Mouse (Mus musculus) intestine, embryonic 16.5 days (tissue): ENCODE data around the gene Ranbp17. TPM values are rescaled to one million over a fixed set of nuclear protein-coding genes. Genes with fewer than 3 reads are reported as not detected.

Experiments used
- ATAC-seq: fragments of 200-750 bp; cut with Nextera tagmentation; 2 replicates; pipeline ENCODE4 v1.8.0; 2017; ENCODE audit warnings: moderate TSS enrichment, moderate library complexity
- H3K27ac ChIP-seq: fragments of 300-500 bp; sonication (generic); 2 replicates; pipeline ENCODE4 v1.5.1; 2014; ENCODE audit warnings: mild to moderate bottlenecking, low read length
- H3K27me3 ChIP-seq: fragments of 300-500 bp; sonication (generic); replicated peaks from 2 replicates; pipeline ENCODE4 v1.6.1; 2014; ENCODE audit warnings: low read length, control low read depth, mixed read lengths; ENCODE audit not compliant: control insufficient read depth, insufficient read depth
- H3K36me3 ChIP-seq: fragments of 300-500 bp; sonication (generic); 2 replicates; pipeline ENCODE4 v1.6.1; 2014; ENCODE audit warnings: low read length, control low read depth; ENCODE audit not compliant: control insufficient read depth, insufficient read depth
- H3K4me1 ChIP-seq: fragments of 300-500 bp; sonication (generic); 2 replicates; pipeline ENCODE4 v1.6.1; 2014; ENCODE audit warnings: low read length, control low read depth, mixed read lengths; ENCODE audit not compliant: control insufficient read depth, insufficient read depth
- H3K4me2 ChIP-seq: fragments of 300-500 bp; sonication (generic); 2 replicates; pipeline ENCODE4 v1.6.1; 2014; ENCODE audit warnings: low read depth, low read length, control low read depth
- H3K4me3 ChIP-seq: fragments of 300-500 bp; sonication (generic); 2 replicates; pipeline ENCODE4 v1.5.1; 2014; ENCODE audit warnings: mild to moderate bottlenecking, low read length
- H3K9ac ChIP-seq: fragments of 300-500 bp; sonication (generic); 2 replicates; pipeline ENCODE4 v1.6.1; 2014; ENCODE audit warnings: low read depth, low read length
- H3K9me3 ChIP-seq: fragments of 300-500 bp; sonication (generic); 2 replicates; pipeline ENCODE4 v1.6.1; 2016; ENCODE audit warnings: low read length, control low read depth; ENCODE audit not compliant: control insufficient read depth
- WGBS: fragments of 180-500 bp; shearing (Covaris S2); extraction: QIAGEN DNeasy Blood & Tissue Kit; methylation state at CpG from one replicate; pipeline ENCODE4 v1.1.7; 2014; 5-methylcytosine and 5-hydroxymethylcytosine counted together
- polyA plus RNA-seq: library from polyadenylated mRNA; unstranded; fragments of >200 nt; fragmentation: Nextera tagmentation; extraction: Ambion mirVana; gene quantifications from 2 replicates; pipeline ENCODE4 v1.2.1, GENCODE M21; 2015

The Ranbp17 gene
- polyA plus RNA-seq, 1 experiment from 2014 or later: 3.2 TPM

- Histone ChIP-seq H3K4me2 (no peak overlapping the region), H3K4me3 (no peak overlapping the region), H3K9me3 (no peaks in the 10 kb centered on the region), H3K9ac (no peak overlapping the region), H3K27me3 (no peaks in the 10 kb centered on the region), H3K4me1 (no peaks in the 10 kb centered on the region), H3K27ac (no peak overlapping the region), H3K36me3 (no peaks in the 10 kb centered on the region)
- WGBS: 58% methylated on average over 3 of the region's 3 CpGs
- ATAC-seq: no peak
Measured at GRCm38 (mm10) chr11:33533577-33533976, 20.0 kb upstream of the Ranbp17 start.

GRCm38 (mm10) chr11:33529576-33529975 is 16.0 kb upstream of the Ranbp17 start:
- 57% methylated on average over 2 of the region's 2 CpGs for WGBS
- H3K4me2 ChIP-seq: no peak overlapping the region
- no peak for ATAC-seq

GRCm38 (mm10) chr11:33512854-33513375 is 631 bp downstream of the Ranbp17 start:
- Histone ChIP-seq H3K27ac (peak overlapping the region; percentile 45), H3K36me3 (no peaks in the 10 kb centered on the region), H3K4me1 (no peaks in the 10 kb centered on the region), H3K4me3 (peak overlapping the region; percentile 89), H3K9ac (peak overlapping the region; percentile 80), H3K27me3 (no peaks in the 10 kb centered on the region), H3K4me2 (peak overlapping the region; percentile 91), H3K9me3 (no peaks in the 10 kb centered on the region)
- peak; percentile 92 for ATAC-seq
- under 1% methylated on average over 43 of the region's 43 CpGs for WGBS

More at GRCm38 (mm10) chr11:33529576-33529975, 16.0 kb upstream of the Ranbp17 start:
- no peak overlapping the region for H3K27ac ChIP-seq
- H3K27me3 ChIP-seq: no peaks in the 10 kb centered on the region
- H3K4me1 ChIP-seq: no peaks in the 10 kb centered on the region
- no peaks in the 10 kb centered on the region for H3K9me3 ChIP-seq
- no peaks in the 10 kb centered on the region for H3K36me3 ChIP-seq
- H3K9ac ChIP-seq: no peak overlapping the region
- H3K4me3 ChIP-seq: no peak overlapping the region

DNA sequence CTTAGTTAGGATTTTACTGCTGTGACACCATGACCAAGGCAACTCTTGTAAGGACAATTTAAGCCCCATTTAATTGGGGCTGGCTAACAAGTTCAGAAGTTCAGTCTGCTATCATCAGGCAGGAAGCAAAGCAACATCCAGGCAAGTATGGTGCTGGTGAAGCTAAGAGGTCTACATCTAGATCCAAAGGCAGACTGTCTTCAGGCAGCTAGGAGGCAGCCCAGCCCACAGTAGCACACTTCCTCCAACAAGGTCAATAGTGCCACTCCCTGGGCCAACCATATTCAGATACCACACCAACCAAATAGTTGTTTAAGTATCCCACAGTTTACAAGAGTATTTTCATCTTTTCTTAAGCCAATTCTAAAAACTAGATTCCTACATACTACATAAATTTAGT is 4.1 kb downstream of the Ranbp17 start:
- no peak for ATAC-seq
- Histone ChIP-seq H3K4me3 (no peak overlapping the region), H3K4me2 (no peak overlapping the region), H3K9ac (no peak overlapping the region), H3K4me1 (no peaks in the 10 kb centered on the region), H3K36me3 (no peaks in the 10 kb centered on the region), H3K27me3 (no peaks in the 10 kb centered on the region), H3K9me3 (no peaks in the 10 kb centered on the region), H3K27ac (no peak overlapping the region)

DNA sequence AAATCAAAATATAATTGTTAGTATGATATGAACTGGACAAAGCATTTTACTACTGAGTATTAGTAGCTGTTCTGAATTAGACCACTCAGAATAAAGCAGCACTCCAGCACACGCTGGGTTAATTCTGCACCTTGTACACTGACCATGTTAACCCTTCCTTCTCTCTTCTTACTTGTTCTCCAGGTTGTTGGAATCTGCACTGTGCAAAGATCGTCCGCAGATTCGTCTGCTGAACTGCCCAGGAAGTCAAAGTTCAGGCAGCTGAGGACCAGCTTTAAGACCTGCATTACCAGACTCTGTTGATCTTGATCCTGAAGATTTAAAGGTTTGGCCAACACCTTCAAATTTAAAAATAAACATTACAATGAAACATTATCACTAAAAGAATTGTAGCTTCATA is 27.8 kb downstream of the Ranbp17 start:
- no peaks in the 10 kb centered on the region for H3K9me3 ChIP-seq
- 61% methylated on average over 4 of the region's 4 CpGs for WGBS
- no peak for ATAC-seq
- H3K27me3 ChIP-seq: no peaks in the 10 kb centered on the region
- no peak overlapping the region for H3K4me2 ChIP-seq
- no peak overlapping the region for H3K4me3 ChIP-seq
- no peaks in the 10 kb centered on the region for H3K4me1 ChIP-seq
- no peak overlapping the region for H3K27ac ChIP-seq
- no peaks in the 10 kb centered on the region for H3K36me3 ChIP-seq
- no peak overlapping the region for H3K9ac ChIP-seq

DNA sequence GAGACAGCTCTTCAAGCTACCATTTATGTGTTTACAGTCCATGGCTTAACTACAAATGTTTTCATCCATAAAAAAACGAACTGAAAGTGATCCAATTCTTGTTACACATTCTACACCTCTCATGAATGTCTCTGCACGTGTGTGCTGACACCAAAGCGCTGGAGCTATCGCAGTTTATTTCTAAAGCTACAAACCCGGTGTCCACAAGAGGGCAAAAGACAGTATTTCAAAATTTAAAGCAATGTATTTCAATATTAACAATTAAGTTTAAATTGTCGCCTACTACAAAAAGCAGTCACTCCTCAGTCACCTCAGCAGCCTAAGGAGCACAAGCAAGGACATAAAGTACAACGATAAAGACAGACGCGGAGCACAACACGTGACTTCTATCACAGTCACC is 33.1 kb downstream of the Ranbp17 start:
- Histone ChIP-seq H3K36me3 (no peaks in the 10 kb centered on the region), H3K4me1 (no peaks in the 10 kb centered on the region), H3K9ac (no peak overlapping the region), H3K9me3 (no peaks in the 10 kb centered on the region), H3K27ac (no peak overlapping the region), H3K4me3 (no peak overlapping the region), H3K4me2 (no peak overlapping the region), H3K27me3 (no peaks in the 10 kb centered on the region)
- ATAC-seq: no peak
- WGBS: 82% methylated on average over 10 of the region's 10 CpGs

DNA sequence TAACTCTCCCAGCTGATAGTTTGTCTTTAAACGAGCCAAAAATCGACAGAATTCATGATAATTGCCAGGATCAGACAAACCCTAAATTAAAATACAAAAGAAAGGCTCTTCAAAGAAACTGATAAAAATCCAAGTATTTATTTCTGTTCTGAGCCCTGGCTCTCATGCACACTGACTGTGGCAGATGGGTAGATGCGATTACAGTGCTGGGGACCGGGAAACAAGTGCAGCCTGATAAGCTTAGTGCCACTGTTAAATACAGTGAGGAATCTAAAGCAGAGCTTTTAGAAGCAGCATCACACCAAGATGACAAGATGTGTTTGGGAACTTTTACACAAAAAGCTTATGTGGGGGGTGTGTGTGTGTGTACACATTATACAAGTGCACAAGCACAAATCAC is 34.3 kb downstream of the Ranbp17 start:
- Histone ChIP-seq H3K4me3 (no peak overlapping the region), H3K9ac (no peak overlapping the region), H3K9me3 (no peaks in the 10 kb centered on the region), H3K27ac (no peak overlapping the region), H3K36me3 (no peaks in the 10 kb centered on the region), H3K4me1 (no peaks in the 10 kb centered on the region), H3K4me2 (no peak overlapping the region), H3K27me3 (no peaks in the 10 kb centered on the region)
- no peak for ATAC-seq
- 89% methylated on average over 4 of the region's 4 CpGs for WGBS

- Histone ChIP-seq H3K4me1 (no peaks in the 10 kb centered on the region), H3K9ac (no peak overlapping the region), H3K4me2 (no peak overlapping the region), H3K4me3 (no peak overlapping the region), H3K9me3 (no peaks in the 10 kb centered on the region), H3K36me3 (no peaks in the 10 kb centered on the region), H3K27me3 (no peaks in the 10 kb centered on the region), H3K27ac (no peak overlapping the region)
- ATAC-seq: no peak
- 96% methylated on average over 2 of the region's 2 CpGs for WGBS
Measured at GRCm38 (mm10) chr11:33476634-33477033, 36.9 kb downstream of the Ranbp17 start.

GRCm38 (mm10) chr11:33461172-33461571 is 52.4 kb downstream of the Ranbp17 start:
- Histone ChIP-seq H3K27ac (no peak overlapping the region), H3K9ac (no peak overlapping the region), H3K4me2 (no peak overlapping the region), H3K4me3 (no peak overlapping the region), H3K4me1 (no peaks in the 10 kb centered on the region), H3K27me3 (no peaks in the 10 kb centered on the region), H3K36me3 (no peaks in the 10 kb centered on the region), H3K9me3 (no peaks in the 10 kb centered on the region)
- ATAC-seq: no peak
- 81% methylated on average over 1 of the region's 1 CpGs for WGBS

- H3K27ac ChIP-seq: no peak overlapping the region
- ATAC-seq: no peak
- H3K27me3 ChIP-seq: no peaks in the 10 kb centered on the region
- WGBS: 83% methylated on average over 3 of the region's 3 CpGs
- no peaks in the 10 kb centered on the region for H3K4me1 ChIP-seq
- H3K36me3 ChIP-seq: no peaks in the 10 kb centered on the region
- H3K9ac ChIP-seq: no peak overlapping the region
- no peak overlapping the region for H3K4me2 ChIP-seq
- no peak overlapping the region for H3K4me3 ChIP-seq
- no peaks in the 10 kb centered on the region for H3K9me3 ChIP-seq
Measured at GRCm38 (mm10) chr11:33454069-33454468, 59.5 kb downstream of the Ranbp17 start.
